Mouse (Mus musculus): ENCODE results near the gene Ndufb7.

DNA sequence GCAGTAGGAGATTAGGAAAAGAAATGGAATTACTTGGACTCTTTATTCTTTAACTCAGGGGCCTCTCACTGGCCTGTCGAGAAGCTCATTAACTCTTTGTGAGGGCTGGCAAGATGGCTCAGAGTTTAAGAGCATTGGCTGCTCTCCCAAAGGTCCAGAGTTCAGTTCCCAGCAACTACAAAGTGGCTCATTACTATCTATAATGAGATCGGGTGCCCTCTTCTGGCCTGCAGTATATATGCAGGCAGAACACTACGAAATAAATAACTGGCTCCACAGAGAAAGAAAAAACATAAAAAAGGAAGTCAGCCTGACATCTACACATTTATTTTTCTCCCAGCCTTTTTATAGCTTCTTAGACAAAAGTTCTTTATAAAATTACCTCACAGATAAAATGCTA, 29.9 kb downstream of the Ndufb7 start:
- peak; percentile 31; the same call in 1 of the 2 replicates for TF ChIP-seq CTCF (IDR thresholded peaks at IDR 0.05; ENCODE audit: low read depth, low read length)
- TF ChIP-seq POLR2A (IDR thresholded peaks at IDR 0.05; ENCODE audit: borderline replicate concordance, low read depth, low read length): no peak

Measured in bone marrow macrophage, adult 2 months (primary cell).